Mouse (Mus musculus): ENCODE results near the gene Sorbs1.

- TF ChIP-seq CHD2 (IDR thresholded peaks at IDR 0.05; ENCODE audit: low read depth, low read length) (no peak), ZNF384 (IDR thresholded peaks at IDR 0.05; ENCODE audit: low read depth, low read length) (no peak), MAFK (IDR thresholded peaks at IDR 0.05; ENCODE audit: insufficient read depth, low read depth, low read length) (no peak), HCFC1 (IDR thresholded peaks at IDR 0.05; ENCODE audit: borderline replicate concordance, insufficient read depth, low read length) (no peak), ZC3H11A (IDR thresholded peaks at IDR 0.05; ENCODE audit: borderline replicate concordance, low read depth, low read length) (no peak)
Observed at GRCm38 (mm10) chr19:40553849-40554248, 40.3 kb upstream of the Sorbs1 start.

All from ES-E14 (cell line).